ENCODE assay signal across 20 mouse cellular contexts in the genomic region with DNA sequence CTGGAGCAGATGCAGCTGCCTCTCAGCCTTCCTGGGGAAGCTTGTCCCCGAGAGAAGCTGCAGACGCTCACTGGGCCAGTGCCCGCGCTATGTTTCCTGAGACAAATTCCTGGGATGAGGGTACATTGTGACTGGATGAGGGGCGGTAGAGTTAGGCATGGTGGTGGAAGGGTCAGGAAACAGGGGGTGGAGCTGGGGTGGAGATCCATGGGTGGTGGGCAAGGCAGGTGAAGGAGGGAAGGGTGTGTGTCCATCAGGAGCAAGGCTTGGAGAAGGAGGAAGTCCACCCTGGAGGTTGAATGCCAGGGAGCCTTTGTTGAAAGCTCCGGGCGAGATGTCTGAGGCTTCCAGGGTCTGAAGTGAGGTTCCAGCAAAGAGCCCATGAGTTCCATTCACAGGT. TPM values are rescaled to one million over a fixed set of nuclear protein-coding genes. Genes with fewer than 3 reads are reported as not detected.
"Had no signal": no experiment of that assay in that cellular context is flagged by ENCODE, and none has a peak within 500 bp of the region (broad histone marks: within the 10 kb centered on the region; RNA-seq: fewer than 3 reads in every experiment).

No protein-coding gene starts in this region.

- DNase-seq: kidney, adult 11 months; kidney, adult 8-10 months; kidney, postnatal 10 days; kidney, postnatal 36 days; layer of hippocampus, postnatal 36 days; liver, embryonic 13.5 days; lung, adult 2 months; lung, postnatal 14 days; lung, postnatal 4 days; thymus, adult 18-20 months; thymus, postnatal 14 days had no signal

- ATAC-seq: midbrain, embryonic 16.5 days had no signal

- H3K4me2 ChIP-seq: kidney, embryonic 15.5 days; limb, embryonic 12.5 days; limb, embryonic 15.5 days; liver, embryonic 13.5 days; midbrain, embryonic 12.5 days had no signal

- H3K4me3 ChIP-seq: kidney, embryonic 15.5 days; left cerebral cortex, adult 2 months; limb, embryonic 12.5 days; limb, embryonic 15.5 days; liver, embryonic 13.5 days; midbrain, embryonic 12.5 days had no signal

- H3K27me3 ChIP-seq: kidney, embryonic 15.5 days; limb, embryonic 12.5 days; limb, embryonic 15.5 days; midbrain, embryonic 12.5 days had no signal

- H3K9ac ChIP-seq: kidney, embryonic 15.5 days; limb, embryonic 12.5 days; limb, embryonic 15.5 days; liver, embryonic 13.5 days; midbrain, embryonic 12.5 days had no signal

- H3K4me1 ChIP-seq: limb, embryonic 15.5 days; midbrain, embryonic 12.5 days had no signal

- H3K27ac ChIP-seq: kidney, embryonic 15.5 days; left cerebral cortex, adult 2 months; limb, embryonic 12.5 days; limb, embryonic 15.5 days; liver, embryonic 13.5 days; midbrain, embryonic 12.5 days had no signal

- H3K9me3 ChIP-seq: kidney, embryonic 15.5 days; limb, embryonic 12.5 days; limb, embryonic 15.5 days; liver, embryonic 13.5 days; midbrain, embryonic 12.5 days had no signal

RNA-seq across cellular contexts. Expression of gene Chrd, which starts 7.6 kb away (rescaled TPM):
- total RNA-seq: megakaryocyte progenitor cell, adult 5-6 weeks; megakaryocyte-erythroid progenitor cell, adult 5-6 weeks; monocyte, adult 5-6 weeks had no signal

RNA-seq across cellular contexts. Expression of gene Clcn2, which starts 7.8 kb away (rescaled TPM):
- total RNA-seq: monocyte, adult 5-6 weeks had no signal

RNA-seq across cellular contexts. Expression of gene Thpo, which starts 9.0 kb away (rescaled TPM):
- total RNA-seq: megakaryocyte progenitor cell, adult 5-6 weeks; megakaryocyte-erythroid progenitor cell, adult 5-6 weeks; monocyte, adult 5-6 weeks had no signal

RNA-seq across cellular contexts. Expression of gene Fam131a, which starts 32.3 kb away (rescaled TPM):
- total RNA-seq: megakaryocyte progenitor cell, adult 5-6 weeks had no signal
